Mouse (Mus musculus): ENCODE results near the gene Adcy9. TPM values are rescaled to one million over a fixed set of nuclear protein-coding genes. Genes with fewer than 3 reads are reported as not detected.

Adcy9 gene
- total RNA-seq (2023), result 1 to 10 TPM; 8.6 to 8.9 TPM

GRCm38 (mm10) chr16:4420298-4421054, at the start of gene Adcy9:
TSS of gene Adcy9 (minus strand) at chr16:4420498.

Other genes with a start within 250 kb of the Adcy9 start
- 10 to 100 TPM; 76.9 to 84.0 TPM for gene Crebbp, start 206.5 kb downstream of the Adcy9 start, total RNA-seq (2023)
- 1 to 10 TPM in 1 of 2 experiments, under 1 TPM in 1; 0.76 to 1.2 TPM for gene Srl, start 121.3 kb upstream of the Adcy9 start, total RNA-seq (2023)
- gene Tfap4, start 139.4 kb upstream of the Adcy9 start, total RNA-seq (2023), result 10 to 100 TPM in 1 of 2 experiments, 1 to 10 TPM in 1; 9.9 to 10.7 TPM
- under 1 TPM; 0.09 to 0.33 TPM for gene Glis2, start 174.2 kb upstream of the Adcy9 start, total RNA-seq (2023)
- gene Pam16, start 204.5 kb upstream of the Adcy9 start, total RNA-seq (2023), result 10 to 100 TPM; 29.2 to 36.6 TPM
- gene Vasn, start 219.4 kb upstream of the Adcy9 start, total RNA-seq (2023), result under 1 TPM; 0.16 to 0.49 TPM
- 10 to 100 TPM; 11.9 to 12.3 TPM for gene Dnaja3, start 219.5 kb upstream of the Adcy9 start, total RNA-seq (2023)

Data from neutrophil, adult 59 days (primary cell).